Mouse (Mus musculus) yolk sac, embryonic 10.5 days (tissue): ENCODE results near the gene Ifitm10.
A peak's percentile ranks its signal among the peaks of the same experiment; 100 is the strongest.
"Not testable (repeated sequence)": the region's sequence is repeated elsewhere in the genome, so short reads cannot be mapped to it uniquely, and the experiment has no call there.

Source experiments
- DNase-seq: peaks from one replicate; pipeline ENCODE4 v3.0.0-alpha.2; 2017; ENCODE audit warnings: low spot score

Ifitm10 gene

DNA sequence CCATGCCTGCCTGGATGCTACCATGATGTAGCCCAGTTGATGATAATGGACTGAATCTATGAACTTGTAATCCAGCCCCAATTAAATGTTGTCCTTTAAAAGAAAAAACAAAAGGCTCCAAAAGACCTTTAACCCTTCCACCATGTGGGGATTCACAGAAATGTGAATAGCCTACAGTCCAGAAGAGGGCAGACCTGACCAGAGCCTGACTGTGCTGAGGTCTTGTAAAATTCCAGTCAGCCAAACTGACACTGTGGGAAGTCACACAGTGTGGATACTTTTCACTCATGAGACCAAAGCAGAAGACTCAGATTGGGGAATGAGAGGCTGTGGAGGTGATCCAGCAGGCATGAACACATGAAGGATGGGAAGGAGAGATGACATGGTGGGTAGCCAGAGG, 12.8 kb downstream of the Ifitm10 start:
- DNase-seq, result no peak

DNA sequence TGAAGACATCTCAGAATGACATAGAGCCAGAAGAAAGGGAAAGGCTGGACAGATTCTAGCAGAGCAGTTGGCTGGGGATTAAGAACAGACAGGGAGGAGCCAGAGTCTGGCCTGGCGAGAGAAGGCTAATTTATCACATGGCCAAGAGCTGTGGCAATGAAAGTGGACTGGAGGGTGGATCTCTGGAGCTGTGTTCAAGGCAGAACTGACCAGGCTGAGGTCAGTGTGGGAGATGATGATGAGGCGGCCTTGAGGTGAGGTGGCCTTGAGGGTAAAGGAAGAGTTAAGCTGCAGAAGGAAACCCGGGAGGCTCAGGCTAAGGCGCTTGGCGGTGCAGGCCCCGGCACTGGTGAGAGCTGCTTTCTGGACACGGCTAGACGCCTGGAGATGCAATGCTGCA, 14.4 kb downstream of the Ifitm10 start:
- no peak for DNase-seq

DNA sequence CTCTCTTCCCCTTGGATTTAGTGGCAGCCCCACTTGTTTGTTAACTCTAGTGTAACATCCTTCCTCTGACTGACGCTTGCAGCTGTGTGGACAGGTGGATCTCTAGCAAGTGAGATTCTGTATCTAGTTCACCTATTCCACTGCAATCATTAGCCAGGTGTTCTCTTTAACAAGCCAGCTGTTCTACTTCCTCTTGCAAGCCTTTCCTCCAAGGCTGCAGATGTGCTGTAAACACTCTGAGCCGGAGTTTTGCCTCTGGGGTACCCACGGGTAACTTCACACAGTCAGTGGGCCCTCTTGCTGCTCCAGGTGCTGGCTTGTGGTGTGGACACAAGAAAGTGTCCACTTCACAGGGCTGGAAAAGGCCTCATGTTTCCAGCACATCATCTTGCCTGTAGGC, 16.0 kb downstream of the Ifitm10 start:
- DNase-seq, result no peak

DNA sequence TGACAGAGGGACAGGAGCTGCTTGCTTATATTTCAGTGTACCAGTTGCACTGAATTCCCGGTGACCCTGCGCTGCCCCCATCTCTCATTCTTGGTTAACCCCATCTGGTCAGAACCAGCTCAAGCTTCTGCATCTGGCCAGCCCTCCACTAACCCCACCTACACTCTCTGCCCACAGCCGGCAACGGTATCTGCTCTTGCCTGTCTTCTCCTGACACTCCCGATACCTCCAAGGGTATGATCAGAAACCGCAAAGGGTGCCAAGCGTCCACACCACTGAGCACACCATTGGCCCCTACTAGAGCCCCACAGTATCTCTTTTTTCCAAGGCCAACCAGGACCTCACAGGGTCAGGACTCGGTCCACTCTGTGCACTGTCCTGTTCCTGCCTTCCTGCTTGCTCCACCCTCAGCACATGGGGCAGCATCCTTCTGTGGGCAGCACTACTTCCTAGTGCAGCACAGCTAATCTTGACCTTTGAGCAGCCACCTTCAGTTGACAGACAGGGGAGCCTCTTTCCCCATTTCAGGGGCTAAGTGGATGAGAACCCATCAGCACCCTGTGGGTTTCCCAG, 18.8 kb downstream of the Ifitm10 start:
- no peak for DNase-seq

DNA sequence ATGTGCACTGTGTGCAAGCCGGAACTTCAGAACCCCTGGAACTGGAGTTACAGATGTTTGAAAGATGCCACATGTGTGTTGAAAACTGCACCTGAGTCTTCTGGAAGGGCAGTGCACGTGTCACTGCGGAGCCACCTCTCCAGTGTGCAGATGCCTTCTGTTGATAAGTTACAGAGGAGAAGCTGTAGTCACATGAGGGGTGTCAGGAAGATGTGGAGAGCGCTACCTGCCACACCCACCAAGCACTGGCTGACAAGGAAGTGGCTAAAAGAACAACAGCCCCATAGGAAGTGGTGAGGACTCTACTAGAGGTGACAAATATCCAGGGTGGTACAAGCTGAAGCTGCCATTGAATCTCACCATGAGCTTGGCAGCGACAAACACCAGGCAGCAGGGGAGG, 19.7 kb downstream of the Ifitm10 start:
- no peak for DNase-seq

DNA sequence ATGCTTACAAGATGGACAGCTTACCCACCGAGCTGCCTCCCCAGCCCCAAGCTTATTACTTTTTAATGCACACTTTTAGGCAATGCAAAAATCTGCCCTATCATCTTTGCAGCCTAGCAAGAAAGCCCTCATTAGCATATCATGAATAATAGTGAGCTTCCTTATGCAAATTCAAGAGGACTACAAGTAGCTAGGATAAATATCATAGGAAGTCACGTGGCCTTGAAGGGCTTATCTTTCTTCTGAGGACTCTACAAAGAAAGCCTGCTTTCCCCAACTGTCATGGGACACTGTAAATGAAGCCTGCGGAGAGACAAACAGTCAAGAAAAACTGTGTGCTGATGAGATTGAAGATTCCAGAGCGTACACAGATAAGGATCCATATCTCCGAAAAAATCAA, 22.0 kb downstream of the Ifitm10 start:
- no peak for DNase-seq

- no peak for DNase-seq
Observed at GRCm38 (mm10) chr7:142349308-142349961, 24.1 kb downstream of the Ifitm10 start.

DNA sequence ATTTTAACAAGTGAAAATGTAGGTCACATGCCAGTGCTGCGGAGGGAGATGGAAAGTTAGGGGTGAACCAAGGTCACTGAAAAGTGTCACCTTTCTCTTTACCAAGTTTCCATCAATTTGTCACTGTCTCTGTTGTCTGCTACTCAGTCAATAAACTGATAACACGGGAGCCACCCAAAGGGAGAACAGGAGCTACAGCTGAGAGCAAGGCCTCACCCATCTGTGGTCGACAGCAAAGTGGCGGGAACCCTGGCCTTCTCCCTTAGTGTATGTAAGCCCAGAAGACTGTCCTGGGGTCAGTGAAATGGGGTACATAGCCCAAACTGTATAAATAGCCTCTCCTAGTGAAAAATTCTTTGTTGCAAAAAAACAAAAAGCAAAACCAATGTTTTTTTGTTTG, 26.0 kb downstream of the Ifitm10 start:
- DNase-seq, result no peak

DNA sequence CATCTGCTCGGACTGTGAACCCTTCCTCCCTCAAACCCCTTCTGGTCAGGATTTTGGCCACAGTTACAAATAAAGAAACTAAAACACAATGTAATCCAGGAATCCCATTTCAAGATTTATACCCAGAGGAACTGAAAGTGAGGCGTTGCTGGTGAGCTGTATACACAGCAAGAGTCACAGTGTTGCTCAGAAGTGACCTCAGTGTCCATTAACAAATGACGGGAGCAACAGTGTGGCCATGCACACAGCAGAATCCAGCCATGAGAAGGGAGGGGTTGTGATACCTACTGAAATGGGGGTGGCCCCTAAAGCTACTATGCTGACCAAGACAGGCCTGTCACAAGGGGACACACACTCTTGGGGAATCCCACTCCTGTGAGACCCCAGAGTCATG, 31.3 kb downstream of the Ifitm10 start:
- DNase-seq, result no peak

GRCm38 (mm10) chr7:142341564-142342246, 31.8 kb downstream of the Ifitm10 start:
- no peak for DNase-seq

GRCm38 (mm10) chr7:142340269-142340970, 33.1 kb downstream of the Ifitm10 start:
- DNase-seq, result no peak

GRCm38 (mm10) chr7:142335151-142335550, 38.4 kb downstream of the Ifitm10 start:
- no peak for DNase-seq

- peak; percentile 82 for DNase-seq
Observed at GRCm38 (mm10) chr7:142334246-142334645, 39.3 kb downstream of the Ifitm10 start.

- not testable (repeated sequence) for DNase-seq
Observed at GRCm38 (mm10) chr7:142332741-142333140, 40.8 kb downstream of the Ifitm10 start.

GRCm38 (mm10) chr7:142331281-142331680, 42.3 kb downstream of the Ifitm10 start:
- DNase-seq, result no peak

DNA sequence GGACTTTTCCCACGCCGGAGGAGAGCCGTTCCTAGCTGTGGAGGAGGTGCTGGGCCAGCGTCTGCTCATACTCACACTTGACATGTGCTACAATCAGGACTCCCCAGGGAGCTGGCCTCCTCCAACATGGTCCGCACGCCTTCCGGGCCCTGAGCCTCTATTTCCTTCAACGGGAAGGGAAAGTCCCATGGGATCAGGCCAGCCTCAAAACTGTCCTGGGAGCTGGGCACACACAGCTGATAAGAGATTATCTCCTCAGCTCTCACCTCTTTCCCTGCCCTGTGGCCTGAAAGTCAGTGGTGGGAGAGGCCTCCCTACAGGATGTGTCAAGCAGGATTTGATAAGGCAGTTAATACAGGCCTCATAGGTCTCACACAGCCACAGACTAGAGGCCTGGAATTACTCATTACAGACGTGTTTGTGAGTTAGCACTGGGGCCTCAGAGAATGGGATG, 43.3 kb downstream of the Ifitm10 start:
- peak; percentile 73 for DNase-seq

GRCm38 (mm10) chr7:142328507-142328906, 45.0 kb downstream of the Ifitm10 start:
- DNase-seq, result peak; percentile 71

GRCm38 (mm10) chr7:142326714-142327445, 46.7 kb downstream of the Ifitm10 start:
- DNase-seq, result peak; percentile 82

DNA sequence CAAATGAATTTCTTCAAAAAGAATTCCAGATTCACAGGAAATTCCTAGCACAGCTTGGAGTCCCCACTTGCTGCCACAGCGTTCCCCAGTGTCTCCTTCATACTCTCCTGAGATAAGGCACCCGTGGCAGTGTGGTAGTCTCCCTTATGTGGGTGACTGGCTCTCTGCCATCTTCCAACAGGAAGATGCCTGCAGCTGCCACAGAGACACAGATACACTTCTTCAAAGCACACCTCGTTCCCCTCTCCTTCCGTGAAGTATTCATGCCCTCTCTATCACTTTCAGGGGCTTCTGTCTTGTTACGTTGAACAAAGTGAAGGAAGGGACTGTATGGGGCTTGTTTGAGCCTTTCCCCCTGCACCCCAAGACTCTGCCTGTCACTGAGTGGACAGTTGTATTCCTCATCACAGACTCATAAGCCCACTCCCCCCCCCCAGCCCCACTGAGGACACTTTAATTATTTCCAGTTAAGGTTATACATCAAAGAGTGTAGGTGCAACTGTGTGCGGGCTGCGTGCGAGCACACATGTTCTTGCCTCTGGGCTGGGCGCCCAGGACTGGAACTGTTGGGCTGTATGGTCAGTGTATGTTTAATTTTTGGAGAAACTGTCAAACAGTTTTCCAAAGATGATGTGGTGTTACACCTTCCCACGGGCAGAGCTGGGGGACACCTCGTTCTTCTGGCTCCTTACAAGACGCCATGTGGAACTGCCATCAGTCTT, 50.0 kb downstream of the Ifitm10 start:
- DNase-seq, result no peak

DNA sequence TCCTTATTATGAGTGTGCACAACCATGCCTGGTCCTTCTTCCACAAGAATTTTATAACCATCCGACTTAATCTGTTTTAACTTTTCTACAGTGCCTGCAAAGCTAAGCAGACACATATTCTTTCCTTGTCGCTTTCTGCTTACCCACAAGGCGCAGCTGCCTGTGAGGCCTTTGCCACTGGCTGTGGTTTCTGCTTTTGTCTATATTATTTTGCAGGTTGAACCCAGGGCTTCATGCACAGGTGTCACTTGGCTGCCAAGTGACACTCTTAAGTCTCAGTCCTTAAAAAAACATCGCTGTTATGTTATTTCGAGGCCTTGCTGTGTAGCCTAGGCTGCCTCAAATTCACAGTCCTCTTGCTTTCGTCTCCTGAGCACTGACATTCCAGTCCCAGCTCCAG, 50.9 kb downstream of the Ifitm10 start:
- DNase-seq, result no peak

- DNase-seq, result not testable (repeated sequence)
Observed at GRCm38 (mm10) chr7:142321637-142322306, 51.8 kb downstream of the Ifitm10 start.
